In the genomic region with DNA sequence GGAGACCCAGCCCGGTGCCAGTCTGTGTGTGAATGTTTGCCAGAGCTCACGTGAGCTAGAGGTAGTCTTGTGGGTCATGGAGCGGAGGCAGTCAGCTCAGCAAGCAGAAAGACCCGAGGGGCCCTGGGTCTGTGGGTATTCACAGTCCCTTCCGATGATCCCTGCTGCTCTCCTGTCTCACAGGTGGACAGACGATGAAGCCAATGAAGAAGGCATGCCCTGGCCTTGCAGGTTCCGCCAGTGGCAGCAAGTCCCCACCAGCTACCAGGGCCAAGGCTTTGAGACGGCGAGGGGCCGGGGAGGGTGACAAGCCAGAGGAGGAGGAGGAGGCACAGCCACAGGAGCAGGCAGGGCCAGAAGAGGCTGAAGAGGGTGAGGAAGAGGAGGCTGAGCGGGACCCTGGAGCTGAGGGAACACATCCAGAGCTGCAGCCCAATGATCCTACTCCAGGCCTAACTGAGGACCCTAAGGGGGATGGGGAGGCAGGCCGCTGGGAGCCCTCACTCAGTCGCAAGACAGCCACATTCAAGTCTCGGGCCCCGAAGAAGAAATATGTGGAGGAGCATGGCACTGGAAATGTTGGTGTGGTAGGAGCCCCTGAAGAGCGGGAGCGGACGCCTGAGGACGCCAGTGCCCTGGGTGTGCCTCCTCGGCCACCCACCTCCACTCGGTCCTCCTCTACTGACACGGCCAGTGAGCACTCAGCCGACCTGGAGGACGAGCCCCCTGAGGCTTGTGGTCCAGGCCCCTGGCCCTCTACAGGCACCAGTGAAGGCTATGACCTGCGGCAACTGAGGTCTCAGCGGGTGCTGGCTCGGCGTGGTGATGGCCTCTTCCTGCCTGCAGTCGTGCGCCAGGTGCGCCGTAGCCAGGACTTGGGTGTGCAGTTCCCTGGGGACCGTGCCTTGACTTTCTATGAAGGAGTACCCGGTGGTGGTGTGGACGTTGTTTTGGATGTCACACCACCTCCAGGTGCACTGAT, we compare ENCODE assay signal across 12 mouse cellular contexts. TPM values are rescaled to one million over a fixed set of nuclear protein-coding genes. Genes with fewer than 3 reads are reported as not detected.
A peak's percentile ranks its signal among the peaks of the same experiment; 100 is the strongest.
DNase-seq lines count a peak whose midpoint lies in the region; ATAC-seq and TF ChIP-seq lines count a peak whose summit lies in the region.
"Had no signal": no experiment of that assay in that cellular context is flagged by ENCODE, and none has a peak within 500 bp of the region (broad histone marks: within the 10 kb centered on the region; RNA-seq: fewer than 3 reads in every experiment).

No protein-coding gene starts in this region.

- no peaks in the 10 kb centered on the region for H3K9me3 ChIP-seq in forebrain, embryonic 14.5 days (replicated peaks; ENCODE audit: control insufficient read depth, low read length)
- no peaks in the 10 kb centered on the region for H3K9me3 ChIP-seq in forebrain, postnatal 0 days (ENCODE audit: low read length)
- H3K9me3 ChIP-seq in E14TG2a.4 (ENCODE audit: low read length): no peaks in the 10 kb centered on the region
- H3K9me3 ChIP-seq in liver, embryonic 12.5 days (replicated peaks): no peaks in the 10 kb centered on the region
- H3K9me3 ChIP-seq: hindbrain, embryonic 15.5 days had no signal

- no peak overlapping the region for H3K4me3 ChIP-seq in forebrain, embryonic 14.5 days (ENCODE audit: low read depth, low read length)
- no peak overlapping the region for H3K4me3 ChIP-seq in forebrain, postnatal 0 days (ENCODE audit: low read depth, low read length)
- peak overlapping the region; percentile 72 for H3K4me3 ChIP-seq in E14TG2a.4 (replicated peaks; ENCODE audit: low read length)
- no peak overlapping the region for H3K4me3 ChIP-seq in liver, embryonic 12.5 days
- H3K4me3 ChIP-seq: hindbrain, embryonic 15.5 days had no signal

- no peak overlapping the region for H3K4me2 ChIP-seq in forebrain, embryonic 14.5 days (ENCODE audit: low read length)
- H3K4me2 ChIP-seq in forebrain, postnatal 0 days (ENCODE audit: low read depth): no peak overlapping the region
- H3K4me2 ChIP-seq in liver, embryonic 12.5 days: peak overlapping the region; percentile 89; the same call in 1 of the 2 replicates

- WGBS in forebrain, embryonic 14.5 days: 91% methylated on average over 35 of the region's 35 CpGs
- WGBS in forebrain, postnatal 0 days: 91% methylated on average over 35 of the region's 35 CpGs
- WGBS in liver, embryonic 12.5 days (ENCODE audit: insufficient replicate concordance): 88% methylated on average over 35 of the region's 35 CpGs

- no peak for DNase-seq in forebrain, embryonic 14.5 days (ENCODE audit: low spot score)
- no peak for DNase-seq in forebrain, postnatal 0 days
- DNase-seq in layer of hippocampus, adult 9-11 months: peak; percentile 8
- DNase-seq in layer of hippocampus, adult 11-12 months (ENCODE audit: low spot score): no peak
- DNase-seq in lung, postnatal 36 days: no peak
- DNase-seq: gastrocnemius, postnatal 14 days; lung, postnatal 14 days had no signal

- peaks cover 40% of the 10 kb centered on the region for H3K36me3 ChIP-seq in forebrain, embryonic 14.5 days (ENCODE audit: control insufficient read depth, insufficient read depth, low read length)
- H3K36me3 ChIP-seq in forebrain, postnatal 0 days (ENCODE audit: insufficient read depth): peaks cover 34% of the 10 kb centered on the region
- H3K36me3 ChIP-seq in E14TG2a.4 (ENCODE audit: insufficient read depth, low read length): peaks cover 30% of the 10 kb centered on the region
- H3K36me3 ChIP-seq in liver, embryonic 12.5 days: peaks cover 32% of the 10 kb centered on the region

- H3K27ac ChIP-seq in forebrain, embryonic 14.5 days (ENCODE audit: low read depth, low read length): no peak overlapping the region
- no peak overlapping the region for H3K27ac ChIP-seq in forebrain, postnatal 0 days (ENCODE audit: low read depth, low read length)
- peak overlapping the region; percentile 95 for H3K27ac ChIP-seq in liver, embryonic 12.5 days
- H3K27ac ChIP-seq: hindbrain, embryonic 15.5 days had no signal

- peak overlapping the region; percentile 6; the same call in 1 of the 2 replicates for H3K9ac ChIP-seq in forebrain, embryonic 14.5 days (ENCODE audit: low read length)
- H3K9ac ChIP-seq in forebrain, postnatal 0 days: no peak overlapping the region
- H3K9ac ChIP-seq in liver, embryonic 12.5 days: peak overlapping the region; percentile 93; the same call in 1 of the 2 replicates

- no peak for ATAC-seq in forebrain, embryonic 14.5 days
- ATAC-seq in forebrain, postnatal 0 days: no peak
- no peak for ATAC-seq in liver, embryonic 12.5 days
- ATAC-seq in erythroblast, adult 5-6 weeks (replicated peaks; ENCODE audit: low FRiP score, poor library complexity, severe bottlenecking): no peak

- H3K27me3 ChIP-seq in forebrain, embryonic 14.5 days (replicated peaks; ENCODE audit: control insufficient read depth, insufficient read depth, low read length): no peaks in the 10 kb centered on the region
- no peaks in the 10 kb centered on the region for H3K27me3 ChIP-seq in forebrain, postnatal 0 days (ENCODE audit: insufficient read depth, low read length)
- peaks cover 21% of the 10 kb centered on the region for H3K27me3 ChIP-seq in E14TG2a.4 (ENCODE audit: insufficient read depth, low read length)
- H3K27me3 ChIP-seq in liver, embryonic 12.5 days (replicated peaks): no peaks in the 10 kb centered on the region
- H3K27me3 ChIP-seq: hindbrain, embryonic 15.5 days had no signal

- peaks cover 18% of the 10 kb centered on the region for H3K4me1 ChIP-seq in forebrain, embryonic 14.5 days (ENCODE audit: control insufficient read depth, insufficient read depth, low read length)
- H3K4me1 ChIP-seq in forebrain, postnatal 0 days (ENCODE audit: insufficient read depth): peaks cover 14% of the 10 kb centered on the region
- peaks cover 88% of the 10 kb centered on the region for H3K4me1 ChIP-seq in E14TG2a.4 (replicated peaks; ENCODE audit: low read depth, low read length)
- peaks cover 87% of the 10 kb centered on the region for H3K4me1 ChIP-seq in liver, embryonic 12.5 days

- TF ChIP-seq CTCF in forebrain, postnatal 0 days (IDR thresholded peaks at IDR 0.05; ENCODE audit: low read depth): no peak
- no peak for TF ChIP-seq CTCF in E14TG2a.4 (conservative IDR thresholded peaks at IDR 0.05; ENCODE audit: low read length)

RNA-seq across cellular contexts. Expression of gene Cic, which starts 3.4 kb away (rescaled TPM):
- polyA plus RNA-seq in forebrain, embryonic 14.5 days (2014; fragmentation: Nextera tagmentation; extraction: Ambion mirVana): 37.4 and 38.7 TPM in 2 replicates
- total RNA-seq in forebrain, postnatal 0 days (2014; rRNA removed): 119 and 121 TPM in 2 replicates
- 25.4 and 31.3 TPM in 2 replicates for polyA plus RNA-seq in forebrain, postnatal 0 days (2015; fragmentation: Nextera tagmentation; extraction: Ambion mirVana)
- polyA plus RNA-seq in liver, embryonic 12.5 days (2016; fragmentation: Nextera tagmentation; extraction: Ambion mirVana): 17.0 TPM in 2 replicates
- total RNA-seq in erythroblast, adult 5-6 weeks (2015; ENCODE audit: low replicate concordance): 60.2 and 77.4 TPM in 2 replicates
- 15.3 and 26.6 TPM in 2 replicates for total RNA-seq in erythroblast, adult 5-6 weeks (2017; ENCODE audit: low replicate concordance)

RNA-seq across cellular contexts. Expression of gene Erf, which starts 20.4 kb away (rescaled TPM):
- 7.7 and 8.2 TPM in 2 replicates for polyA plus RNA-seq in forebrain, embryonic 14.5 days (2014; fragmentation: Nextera tagmentation; extraction: Ambion mirVana)
- total RNA-seq in forebrain, postnatal 0 days (2014; rRNA removed): 11.8 and 16.5 TPM in 2 replicates
- polyA plus RNA-seq in forebrain, postnatal 0 days (2015; fragmentation: Nextera tagmentation; extraction: Ambion mirVana): 3.7 and 4.5 TPM in 2 replicates
- 6.5 and 7.5 TPM in 2 replicates for polyA plus RNA-seq in liver, embryonic 12.5 days (2016; fragmentation: Nextera tagmentation; extraction: Ambion mirVana)
- 3.3 and 3.6 TPM in 2 replicates for total RNA-seq in erythroblast, adult 5-6 weeks (2015; ENCODE audit: low replicate concordance)
- total RNA-seq in erythroblast, adult 5-6 weeks (2017; ENCODE audit: low replicate concordance): 2.4 and 2.6 TPM in 2 replicates

RNA-seq across cellular contexts. Expression of gene Pafah1b3, which starts 26.8 kb away (rescaled TPM):
- polyA plus RNA-seq in forebrain, embryonic 14.5 days (2014; fragmentation: Nextera tagmentation; extraction: Ambion mirVana): 574 and 635 TPM in 2 replicates
- total RNA-seq in forebrain, postnatal 0 days (2014; rRNA removed): 407 and 461 TPM in 2 replicates
- polyA plus RNA-seq in forebrain, postnatal 0 days (2015; fragmentation: Nextera tagmentation; extraction: Ambion mirVana): 517 and 583 TPM in 2 replicates
- polyA plus RNA-seq in liver, embryonic 12.5 days (2016; fragmentation: Nextera tagmentation; extraction: Ambion mirVana): 44.1 and 51.0 TPM in 2 replicates
- 1.9 and 2.9 TPM in 2 replicates for total RNA-seq in erythroblast, adult 5-6 weeks (2015; ENCODE audit: low replicate concordance)
- total RNA-seq in erythroblast, adult 5-6 weeks (2017; ENCODE audit: low replicate concordance): 0.98 TPM in 1 of 2 replicates, not detected in the other

RNA-seq across cellular contexts. Expression of gene Prr19, which starts 30.3 kb away (rescaled TPM):
- 1.8 and 2.2 TPM in 2 replicates for polyA plus RNA-seq in forebrain, embryonic 14.5 days (2014; fragmentation: Nextera tagmentation; extraction: Ambion mirVana)
- total RNA-seq in forebrain, postnatal 0 days (2014; rRNA removed): 2.1 and 2.5 TPM in 2 replicates
- polyA plus RNA-seq in forebrain, postnatal 0 days (2015; fragmentation: Nextera tagmentation; extraction: Ambion mirVana): 2.6 and 3.5 TPM in 2 replicates
- 0.10 and 0.14 TPM in 2 replicates for polyA plus RNA-seq in liver, embryonic 12.5 days (2016; fragmentation: Nextera tagmentation; extraction: Ambion mirVana)
- not detected in 2 replicates for total RNA-seq in erythroblast, adult 5-6 weeks (2015; ENCODE audit: low replicate concordance)
- not detected in 2 replicates for total RNA-seq in erythroblast, adult 5-6 weeks (2017; ENCODE audit: low replicate concordance)
- total RNA-seq: gastrocnemius, postnatal 14 days; neutrophil, adult 5-6 weeks had no signal

RNA-seq across cellular contexts. Expression of gene Gsk3a, which starts 33.3 kb away (rescaled TPM):
- 20.2 and 20.5 TPM in 2 replicates for polyA plus RNA-seq in forebrain, embryonic 14.5 days (2014; fragmentation: Nextera tagmentation; extraction: Ambion mirVana)
- total RNA-seq in forebrain, postnatal 0 days (2014; rRNA removed): 150 and 154 TPM in 2 replicates
- 21.0 and 21.5 TPM in 2 replicates for polyA plus RNA-seq in forebrain, postnatal 0 days (2015; fragmentation: Nextera tagmentation; extraction: Ambion mirVana)
- polyA plus RNA-seq in liver, embryonic 12.5 days (2016; fragmentation: Nextera tagmentation; extraction: Ambion mirVana): 13.0 and 14.4 TPM in 2 replicates
- 35.2 and 39.5 TPM in 2 replicates for total RNA-seq in erythroblast, adult 5-6 weeks (2015; ENCODE audit: low replicate concordance)
- total RNA-seq in erythroblast, adult 5-6 weeks (2017; ENCODE audit: low replicate concordance): 24.2 and 29.0 TPM in 2 replicates
